Mouse (Mus musculus) layer of hippocampus, postnatal 10 days (tissue): Measurements from ENCODE around the gene Zfand6. TPM values are rescaled to one million over a fixed set of nuclear protein-coding genes. Genes with fewer than 3 reads are reported as not detected.

Experiments used
- DNase-seq, 2 experiments: peaks; one replicate each; pipeline ENCODE4 v3.0.0; 2021; ENCODE audit warnings: low spot score in 2 of 2
- total RNA-seq, 2 experiments: library from RNA; stranded (reverse); gene quantifications; 2 replicates each; pipeline ENCODE4 v1.2.3; 2021

Zfand6 gene
- total RNA-seq, 2 experiments from 2014 or later, result 63.7 to 63.9 TPM

- no peak for DNase-seq
Observed at GRCm38 (mm10) chr7:84594917-84595303, 94.8 kb downstream of the Zfand6 start.

- peak; percentile 26 to 40 for DNase-seq
Observed at GRCm38 (mm10) chr7:84594087-84594916, 95.5 kb downstream of the Zfand6 start.

GRCm38 (mm10) chr7:84591347-84591746 lies 98.4 kb downstream of the Zfand6 start:
- DNase-seq, result no peak

- DNase-seq, result no peak
Observed at GRCm38 (mm10) chr7:84590622-84591021, 99.1 kb downstream of the Zfand6 start.

GRCm38 (mm10) chr7:84587101-84587783 lies 102.5 kb downstream of the Zfand6 start:
- DNase-seq, result no peak

GRCm38 (mm10) chr7:84586360-84587100 lies 103.2 kb downstream of the Zfand6 start:
- DNase-seq, result no peak

GRCm38 (mm10) chr7:84585086-84585485 lies 104.7 kb downstream of the Zfand6 start:
- DNase-seq, result no peak

- DNase-seq, result no peak
Observed at GRCm38 (mm10) chr7:84579769-84580168, 110.0 kb downstream of the Zfand6 start.

- peak; percentile 24 to 28 for DNase-seq
Observed at GRCm38 (mm10) chr7:84578841-84579240, 110.9 kb downstream of the Zfand6 start.

- DNase-seq, result no peak
Observed at GRCm38 (mm10) chr7:84577034-84577433, 112.7 kb downstream of the Zfand6 start.

- DNase-seq, result no peak
Observed at GRCm38 (mm10) chr7:84566200-84566599, 123.6 kb downstream of the Zfand6 start.

- DNase-seq, result no peak
Observed at GRCm38 (mm10) chr7:84564236-84564635, 125.5 kb downstream of the Zfand6 start.

Other genes starting within 250 kb of the Zfand6 start
- gene Gm2115, start 161.0 kb downstream of the Zfand6 start, total RNA-seq, result 10 to 100 TPM; 24.2 to 25.7 TPM
- gene Fah, start 83.2 kb downstream of the Zfand6 start, total RNA-seq, result 10 to 100 TPM; 15.4 to 15.8 TPM
- gene Olfr291, start 163.6 kb upstream of the Zfand6 start, total RNA-seq, result not detected